Mouse (Mus musculus) C2C12 (cell line): ENCODE measurements around the gene Stpg1.

Experiments used
- CEBPB ChIP-seq: IDR thresholded peaks from one replicate; pipeline ENCODE4 v1.6.1; 2011; ENCODE audit warnings: low read depth, mild to moderate bottlenecking, control low read depth, moderate library complexity
- CTCF ChIP-seq: IDR thresholded peaks from one replicate; pipeline ENCODE4 v1.5.1; 2011; ENCODE audit not compliant: control insufficient read depth, insufficient read depth, insufficient read length
- FOSL1 ChIP-seq: IDR thresholded peaks from one replicate; pipeline ENCODE4 v1.8.0; 2011; ENCODE audit warnings: mild to moderate bottlenecking, low read length; ENCODE audit not compliant: poor library complexity, insufficient read depth, severe bottlenecking
- MAX ChIP-seq: IDR thresholded peaks from one replicate; pipeline ENCODE4 v1.6.1; 2011; ENCODE audit warnings: mild to moderate bottlenecking, control low read depth
- MYOD1 ChIP-seq: IDR thresholded peaks from one replicate; pipeline ENCODE4 v1.6.1; 2011; ENCODE audit warnings: low read depth; ENCODE audit not compliant: control insufficient read depth, insufficient read length
- USF1 ChIP-seq: IDR thresholded peaks from one replicate; pipeline ENCODE4 v1.6.1; 2011; ENCODE audit warnings: low read depth, mild to moderate bottlenecking, control low read depth, moderate library complexity

DNA sequence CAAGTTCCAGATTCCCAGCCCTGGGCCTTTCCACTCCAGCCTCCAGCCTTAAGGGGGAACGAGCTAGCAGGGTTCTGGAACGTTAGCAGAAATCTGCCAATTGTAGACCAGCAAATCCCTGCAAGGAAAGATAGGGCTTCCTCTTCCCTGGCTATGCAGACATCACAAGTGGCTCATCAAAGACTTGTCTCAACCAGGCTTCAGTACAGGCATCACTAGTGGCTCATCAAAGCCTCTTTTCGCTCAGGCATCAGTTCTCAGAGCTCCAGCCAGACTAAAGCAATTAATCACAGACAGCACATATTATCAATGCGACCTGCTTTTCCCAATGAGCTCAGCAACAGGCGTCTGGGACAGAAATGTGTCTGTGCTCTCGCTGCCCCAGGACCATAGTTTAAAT is 38.4 kb downstream of the Stpg1 start:
- TF ChIP-seq CTCF (no peak), FOSL1 (no peak), MAX (no peak), MYOD1 (no peak), CEBPB (no peak), USF1 (no peak)
